Mouse (Mus musculus) liver, adult 2 months (tissue): Measurements from ENCODE around the gene B230219D22Rik.
A peak's percentile ranks its signal among the peaks of the same experiment; 100 is the strongest.

Source experiments
- CTCF ChIP-seq: fragments of 200-500 bp; IDR thresholded peaks from 2 replicates; pipeline ENCODE4 v1.5.1; 2011; ENCODE audit warnings: low read depth, low read length, control low read depth
- POLR2A ChIP-seq: fragments of 200-500 bp; IDR thresholded peaks from 2 replicates; pipeline ENCODE4 v1.6.1; 2011; ENCODE audit warnings: low read length, control low read depth; ENCODE audit not compliant: insufficient read depth; ENCODE audit errors: extremely low read depth

DNA sequence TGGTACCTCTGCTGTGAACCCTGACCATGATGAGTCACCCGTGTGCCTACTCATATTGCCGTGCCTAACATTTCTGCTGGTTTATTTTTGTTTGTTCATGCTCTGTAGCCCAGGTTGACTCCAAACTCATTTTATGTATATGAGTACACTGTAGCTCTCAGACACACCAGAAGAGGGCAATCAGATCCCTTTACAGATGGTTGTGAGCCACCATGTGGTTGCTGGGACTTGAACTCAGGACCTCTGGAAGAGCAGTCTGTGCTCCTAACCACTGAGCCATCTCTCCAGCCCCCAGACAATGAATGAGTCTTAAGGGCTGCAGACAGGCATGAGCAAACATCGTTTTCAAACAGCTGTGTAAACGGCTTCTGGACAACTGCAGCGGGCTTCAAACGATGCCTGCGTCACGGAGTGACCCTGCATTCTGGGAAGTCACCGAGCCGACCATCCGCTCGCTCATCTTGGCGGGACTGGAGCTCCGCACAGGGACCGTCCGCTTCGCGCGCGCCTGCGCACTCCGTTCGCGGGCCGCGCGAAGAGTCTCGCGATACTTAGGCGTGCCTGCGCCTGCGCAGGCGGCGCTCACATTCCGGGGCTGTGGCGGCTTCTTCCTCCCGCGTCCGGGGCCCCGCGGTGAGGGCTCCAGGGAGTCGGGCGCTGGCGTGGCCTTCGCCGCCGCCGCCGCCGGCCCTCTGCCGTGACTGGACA lies at the start of gene B230219D22Rik:
- TF ChIP-seq CTCF (no peak), POLR2A (peak; percentile 83)
